In genomic region chr16:94270826-94271225, GRCm38 (mm10) we compare ENCODE assay signal across 34 mouse cellular contexts. TPM values are rescaled to one million over a fixed set of nuclear protein-coding genes. Genes with fewer than 3 reads are reported as not detected.
"Had no signal": no experiment of that assay in that cellular context is flagged by ENCODE, and none has a peak within 500 bp of the region (broad histone marks: within the 10 kb centered on the region; RNA-seq: fewer than 3 reads in every experiment).

No protein-coding gene starts in this region.

- H3K36me3 ChIP-seq: limb, embryonic 15.5 days; liver, embryonic 15.5 days; lung, embryonic 15.5 days; midbrain, embryonic 15.5 days had no signal

- H3K4me1 ChIP-seq: limb, embryonic 15.5 days; liver, embryonic 12.5 days; liver, embryonic 15.5 days; lung, embryonic 15.5 days; midbrain, embryonic 12.5 days; neural tube, embryonic 12.5 days had no signal

- ATAC-seq: liver, embryonic 12.5 days; liver, postnatal 0 days; lung, postnatal 0 days; midbrain, embryonic 13.5 days; midbrain, embryonic 15.5 days had no signal

- H3K9me3 ChIP-seq: limb, embryonic 10.5 days; limb, embryonic 12.5 days; limb, embryonic 13.5 days; limb, embryonic 15.5 days; liver, embryonic 12.5 days; liver, embryonic 13.5 days; liver, embryonic 15.5 days; lung, embryonic 15.5 days; midbrain, embryonic 12.5 days; midbrain, embryonic 13.5 days; midbrain, embryonic 15.5 days; neural tube, embryonic 12.5 days; neural tube, embryonic 13.5 days had no signal

- DNase-seq: left cerebral cortex, postnatal 4 days; liver; liver, embryonic 13.5 days; liver, postnatal 0 days; lung, adult 18-20 months; lung, adult 2 months; lung, embryonic 14.5 days; lung, postnatal 10 days; lung, postnatal 14 days; lung, postnatal 36 days; lung, postnatal 4 days; midbrain, embryonic 14.5 days had no signal

- H3K4me3 ChIP-seq: limb, embryonic 10.5 days; limb, embryonic 12.5 days; limb, embryonic 13.5 days; limb, embryonic 15.5 days; liver, embryonic 12.5 days; liver, embryonic 13.5 days; liver, embryonic 15.5 days; lung, embryonic 15.5 days; megakaryocyte, embryonic 14.5 days; midbrain, embryonic 12.5 days; midbrain, embryonic 13.5 days; midbrain, embryonic 15.5 days; myocyte; neural tube, embryonic 12.5 days; neural tube, embryonic 13.5 days had no signal

- H3K4me2 ChIP-seq: limb, embryonic 12.5 days; limb, embryonic 13.5 days; limb, embryonic 15.5 days; liver, embryonic 11.5 days; liver, embryonic 12.5 days; liver, embryonic 13.5 days; liver, embryonic 15.5 days; lung, embryonic 14.5 days; lung, embryonic 15.5 days; midbrain, embryonic 12.5 days; midbrain, embryonic 13.5 days; midbrain, embryonic 15.5 days; neural tube, embryonic 12.5 days; neural tube, embryonic 13.5 days had no signal

- H3K27me3 ChIP-seq: limb, embryonic 12.5 days; limb, embryonic 15.5 days; liver, embryonic 12.5 days; liver, embryonic 13.5 days; liver, embryonic 15.5 days; lung, embryonic 15.5 days; midbrain, embryonic 12.5 days; midbrain, embryonic 13.5 days; midbrain, embryonic 15.5 days; neural tube, embryonic 12.5 days; neural tube, embryonic 13.5 days had no signal

- H3K9ac ChIP-seq: limb, embryonic 12.5 days; limb, embryonic 13.5 days; limb, embryonic 15.5 days; liver, embryonic 12.5 days; liver, embryonic 13.5 days; liver, embryonic 14.5 days; liver, embryonic 15.5 days; liver, postnatal 0 days; lung, embryonic 14.5 days; lung, embryonic 15.5 days; midbrain, embryonic 12.5 days; midbrain, embryonic 13.5 days; midbrain, embryonic 15.5 days; neural tube, embryonic 12.5 days had no signal

- H3K27ac ChIP-seq: limb, embryonic 10.5 days; limb, embryonic 12.5 days; limb, embryonic 13.5 days; limb, embryonic 15.5 days; liver, embryonic 12.5 days; liver, embryonic 13.5 days; liver, embryonic 14.5 days; liver, embryonic 15.5 days; lung, embryonic 15.5 days; macrophage; midbrain, embryonic 12.5 days; midbrain, embryonic 13.5 days; midbrain, embryonic 15.5 days; neural tube, embryonic 12.5 days; neural tube, embryonic 13.5 days had no signal

RNA-seq across cellular contexts. Expression of gene Ripply3, which starts 57.4 kb away (rescaled TPM):
- total RNA-seq: left cerebral cortex, postnatal 25 days; megakaryocyte, adult 5-6 weeks; midbrain, postnatal 0 days; monocyte, adult 5-6 weeks had no signal
- polyA plus RNA-seq: macrophage had no signal
